Mouse (Mus musculus) gastrocnemius, postnatal 10 days (tissue): ENCODE measurements around the gene Cyp2f2. TPM values are rescaled to one million over a fixed set of nuclear protein-coding genes. Genes with fewer than 3 reads are reported as not detected.

ENCODE experiments used
- DNase-seq: peaks from one replicate; pipeline ENCODE4 v3.0.0; 2021; ENCODE audit warnings: mixed read lengths
- microRNA-seq, 2 experiments: library from miRNA; unstranded; fragments of <30 nt; microRNA quantifications; one replicate each; pipeline ENCODE4 v1.2.0; 2021
- total RNA-seq, 2 experiments: library from RNA; stranded (reverse); gene quantifications; 2 replicates each; pipeline ENCODE4 v1.2.3; 2021

The Cyp2f2 gene
- total RNA-seq, 2 experiments from 2014 or later, result 0.28 TPM; not detected in 1

DNA sequence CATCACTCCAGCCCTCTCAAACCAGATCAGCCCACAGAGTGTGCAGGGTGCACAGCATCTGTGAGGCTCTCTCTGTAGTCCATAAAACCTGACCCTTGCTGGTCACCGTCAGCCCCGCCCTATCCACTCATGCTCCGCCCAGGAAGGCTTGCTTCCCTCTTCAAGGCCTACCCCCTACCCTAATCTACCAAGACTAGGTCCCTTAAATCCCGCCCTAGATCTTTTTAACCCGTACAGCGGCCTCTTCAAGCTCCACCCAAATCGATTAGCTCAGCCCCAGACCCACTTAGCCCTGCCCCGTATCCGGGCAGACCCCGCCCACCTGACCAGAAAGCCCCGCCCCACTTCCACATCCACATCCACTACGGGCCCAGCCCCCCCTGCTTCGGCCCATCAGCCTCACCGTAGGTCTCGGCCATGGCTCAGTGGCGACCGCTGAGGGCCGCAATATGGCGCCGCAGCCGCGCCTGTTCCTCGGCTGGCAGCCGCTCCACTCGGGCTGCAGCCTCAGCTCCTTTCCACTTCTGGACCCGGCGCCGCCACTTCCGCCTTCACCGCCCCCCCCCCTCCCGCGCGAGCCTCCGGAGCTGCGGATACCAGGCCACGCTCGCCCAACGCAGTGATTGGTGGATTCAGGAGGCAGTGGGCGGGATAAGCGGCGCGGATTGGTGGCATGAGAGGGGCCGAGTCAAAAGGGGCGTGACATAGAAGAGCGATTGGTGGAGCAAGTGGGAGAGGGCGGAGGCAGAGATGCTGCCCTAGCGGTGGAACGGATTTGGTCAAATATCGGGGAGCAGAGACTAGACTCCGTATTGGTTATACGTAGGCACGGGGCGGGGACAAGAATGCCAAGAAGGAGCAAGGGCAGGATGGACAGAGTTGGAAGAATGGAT is 58.9 kb downstream of the Cyp2f2 start, which contains the start of gene Rab4b:
Gene Rab4b, minus strand, starts transcription at position 573 of the 893 bp plus-strand sequence.
- DNase-seq, result peak; percentile 95

DNA sequence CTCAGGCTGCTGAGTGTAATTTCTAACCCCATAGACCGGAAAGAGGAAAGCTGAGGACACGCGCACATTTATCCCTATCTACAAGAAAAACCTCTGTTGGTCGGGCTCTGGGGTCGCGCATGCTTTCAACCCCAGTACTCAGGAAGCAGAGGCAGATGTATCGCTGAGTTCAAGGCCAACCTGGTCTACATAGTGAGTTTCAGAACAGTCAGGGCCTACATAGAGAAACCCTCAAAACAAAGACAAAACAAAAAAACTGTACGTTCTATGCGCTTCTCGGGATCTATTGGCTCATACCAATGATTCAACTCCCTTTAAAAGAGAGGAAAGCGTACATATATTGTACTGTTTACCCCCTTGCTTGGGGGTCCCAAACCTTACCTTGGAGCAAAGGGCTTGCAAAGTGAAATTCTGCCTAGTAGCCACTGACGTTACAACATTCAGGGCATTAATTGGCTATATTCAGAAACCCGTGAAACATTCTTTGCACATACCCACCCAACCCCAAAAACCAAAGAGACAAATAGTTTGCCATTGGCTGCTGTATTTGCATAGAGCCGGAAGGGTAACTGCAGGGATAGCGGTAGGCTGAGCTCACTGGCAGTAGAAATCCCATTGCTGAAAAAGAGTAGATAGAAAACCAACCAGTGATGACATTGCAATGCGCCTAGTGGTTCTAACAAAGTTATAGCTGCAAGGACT is 59.7 kb downstream of the Cyp2f2 start:
- no peak for DNase-seq

DNA sequence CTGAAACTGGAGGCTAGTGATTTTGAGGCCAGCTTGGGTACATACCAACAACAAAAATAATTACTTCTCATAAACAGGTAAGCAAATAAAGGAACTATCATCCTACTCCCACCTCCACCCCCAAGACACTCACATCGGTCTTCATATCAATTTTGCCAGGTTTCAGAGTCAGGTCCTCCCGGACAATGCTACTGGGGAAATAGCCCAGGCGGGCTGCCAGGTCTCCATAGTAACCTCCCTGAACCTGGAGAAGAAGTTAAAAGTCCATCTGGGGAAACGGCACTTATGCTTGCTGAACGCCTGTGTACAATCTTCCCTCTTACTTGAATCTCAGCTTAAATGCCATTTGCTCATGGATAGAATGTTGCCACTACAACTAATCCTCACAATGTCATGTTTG is 60.3 kb downstream of the Cyp2f2 start:
- DNase-seq, result peak; percentile 73

DNA sequence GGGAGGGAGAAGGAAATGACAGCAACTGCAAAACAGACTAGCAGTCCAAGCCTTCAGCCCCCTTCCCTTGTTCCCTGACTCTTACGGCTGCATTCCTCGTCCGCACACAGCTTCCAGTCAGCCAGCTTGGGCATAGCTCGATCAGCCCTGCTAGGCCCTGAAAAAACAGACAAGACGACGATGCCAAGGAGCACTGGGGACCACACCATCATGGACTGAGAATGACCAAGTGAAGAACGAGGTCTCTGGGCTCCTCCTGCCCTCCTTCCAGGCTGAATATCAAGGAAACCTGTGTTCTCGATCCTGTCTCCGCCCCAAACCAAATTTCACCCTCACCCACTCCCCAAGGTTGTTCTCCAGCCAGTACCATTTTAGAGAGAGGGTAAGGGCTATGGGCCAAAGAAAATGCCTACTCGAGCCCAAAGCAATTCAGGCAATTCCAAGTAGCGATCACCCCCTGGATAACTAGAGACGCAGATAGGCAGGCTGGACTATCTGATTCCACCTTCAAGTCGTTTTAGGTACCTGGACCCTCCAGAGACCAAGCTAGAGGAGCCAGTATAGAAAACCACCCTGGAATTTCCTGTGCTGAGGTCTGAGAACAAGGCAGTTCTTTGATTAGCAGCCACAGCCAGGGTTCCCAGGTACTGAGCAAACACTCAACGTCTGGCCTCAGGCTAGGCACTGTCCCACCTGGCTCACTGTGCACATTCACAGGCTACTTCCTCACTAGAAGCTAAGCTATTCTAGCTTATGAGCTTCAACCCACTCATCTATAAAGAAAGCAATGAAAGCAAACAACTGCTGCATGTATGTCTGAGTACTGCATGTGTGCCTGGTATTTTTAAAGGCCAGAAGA is 61.4 kb downstream of the Cyp2f2 start, which contains the start of the genes Gm21983 and Mia:
Gene Gm21983, minus strand, starts transcription at position 250 of the 859 bp plus-strand sequence.
Gene Mia, minus strand, starts transcription at position 321 of the 859 bp plus-strand sequence.
- no peak for DNase-seq

DNA sequence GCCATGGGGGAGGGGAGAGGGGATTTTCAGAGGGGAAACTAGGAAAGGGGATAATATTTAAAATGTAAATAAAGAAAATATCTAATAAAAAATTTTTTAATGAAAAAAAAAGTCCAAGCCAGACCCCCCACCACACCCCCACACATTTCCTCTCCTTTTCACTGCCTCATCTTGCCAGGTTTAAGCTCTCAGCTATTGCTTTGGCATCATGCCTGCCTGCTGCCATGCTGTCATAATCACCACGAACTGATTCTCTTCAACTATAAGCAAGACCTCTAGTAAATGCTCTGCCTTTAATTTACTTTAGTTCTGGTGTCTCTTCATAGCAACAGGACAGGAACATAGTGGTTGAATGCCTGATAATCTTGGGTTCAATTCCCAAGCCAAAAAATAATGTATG is 62.8 kb downstream of the Cyp2f2 start:
- no peak for DNase-seq

Small RNA genes lying within 50 kb of the gene (microRNA-seq; reads per million reads assigned to microRNA genes)
- 0.25 to 0.32 reads per million in 2 experiments for gene Mir3101

Other genes with a start within 250 kb of the Cyp2f2 start
- not detected for gene Cyp2a22, start 180.5 kb upstream of the Cyp2f2 start, total RNA-seq
- gene Cyp2a12, start 90.8 kb upstream of the Cyp2f2 start, total RNA-seq, result under 1 TPM in 1 of 2 experiments, not detected in 1; 0.20 TPM
- not detected for gene Cyp2t4, start 33.8 kb downstream of the Cyp2f2 start, total RNA-seq
- gene Egln2, start 46.9 kb downstream of the Cyp2f2 start, total RNA-seq, result 10 to 100 TPM; 83.9 to 91.4 TPM
- 10 to 100 TPM; 22.7 to 25.2 TPM for gene Rab4b, start 59.0 kb downstream of the Cyp2f2 start, total RNA-seq
- gene Gm21983, start 61.2 kb downstream of the Cyp2f2 start, total RNA-seq, result not detected
- not detected for gene Mia, start 61.2 kb downstream of the Cyp2f2 start, total RNA-seq
- gene BC024978, start 75.9 kb downstream of the Cyp2f2 start, total RNA-seq, result 10 to 100 TPM in 1 of 2 experiments, 1 to 10 TPM in 1; 9.2 to 13.3 TPM
- 10 to 100 TPM; 38.8 to 42.1 TPM for gene Snrpa, start 76.4 kb downstream of the Cyp2f2 start, total RNA-seq
- gene Itpkc, start 108.8 kb downstream of the Cyp2f2 start, total RNA-seq, result 1 to 10 TPM; 4.3 to 6.3 TPM
- 1 to 10 TPM; 4.2 to 6.4 TPM for gene Coq8b, start 113.1 kb downstream of the Cyp2f2 start, total RNA-seq
- gene Numbl, start 138.5 kb downstream of the Cyp2f2 start, total RNA-seq, result 10 to 100 TPM; 14.7 to 17.0 TPM
- 100 to 1,000 TPM; 131 to 165 TPM for gene Ltbp4, start 217.8 kb downstream of the Cyp2f2 start, total RNA-seq
- gene Shkbp1, start 236.1 kb downstream of the Cyp2f2 start, total RNA-seq, result 1 to 10 TPM; 6.1 to 8.1 TPM
- not detected for gene Gm20479, start 237.5 kb downstream of the Cyp2f2 start, total RNA-seq